Mouse (Mus musculus): Measurements from ENCODE around the gene Slc51a. TPM values are rescaled to one million over a fixed set of nuclear protein-coding genes. Genes with fewer than 3 reads are reported as not detected.
A peak's percentile ranks its signal among the peaks of the same experiment; 100 is the strongest.
"Not testable (repeated sequence)": the region's sequence is repeated elsewhere in the genome, so short reads cannot be mapped to it uniquely, and the experiment has no call there.

The Slc51a gene
- total RNA-seq, 2 experiments from 2014 or later, result not detected

DNA sequence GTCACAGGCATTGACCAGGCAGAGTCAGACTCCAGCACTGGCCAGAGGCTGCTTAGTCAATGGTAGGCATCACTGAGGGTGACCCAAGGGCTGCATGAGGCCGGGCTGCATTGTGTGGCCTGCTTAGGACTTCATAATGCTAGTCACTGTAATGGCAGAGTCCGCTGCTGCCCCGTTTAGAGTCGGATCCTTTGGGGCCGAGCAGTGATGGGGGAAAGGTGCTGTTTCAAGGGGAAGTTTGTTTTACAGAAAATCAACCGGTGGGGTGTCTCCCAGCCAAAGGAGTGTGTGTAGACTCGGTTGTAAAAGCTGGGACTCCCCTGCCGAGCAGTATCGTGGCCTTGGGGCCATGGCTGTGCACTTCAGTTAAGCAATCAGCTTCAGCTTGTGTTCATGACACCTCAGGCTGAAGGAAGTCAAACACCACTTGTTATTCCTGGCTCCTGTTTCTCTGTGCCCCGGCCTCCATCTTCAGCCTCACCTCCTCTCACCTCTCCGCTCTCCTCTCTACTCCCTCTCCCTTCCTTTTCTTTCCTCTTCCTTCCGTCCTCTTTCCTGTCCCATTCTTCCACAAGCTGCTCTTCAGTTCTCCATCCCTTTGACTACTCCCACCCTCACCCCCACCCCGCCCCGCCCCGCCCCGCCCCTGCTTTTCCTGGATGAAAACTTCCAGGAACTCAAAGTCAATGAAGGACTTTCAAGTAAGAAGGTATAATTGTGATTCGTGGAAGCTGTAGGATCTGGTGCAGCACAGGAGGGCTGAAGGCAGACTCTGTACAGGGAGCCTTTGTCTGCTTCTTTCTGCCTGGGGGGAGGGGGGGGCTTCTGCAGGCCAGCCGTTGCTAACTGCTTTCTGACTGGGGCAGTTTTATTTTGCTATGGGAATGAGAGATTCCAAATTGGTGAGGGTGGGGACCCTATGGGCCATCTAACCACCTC, 23.0 kb upstream of the Slc51a start:
- ATAC-seq (replicated peaks; ENCODE audit: low FRiP score, poor library complexity, severe bottlenecking), result no peak

DNA sequence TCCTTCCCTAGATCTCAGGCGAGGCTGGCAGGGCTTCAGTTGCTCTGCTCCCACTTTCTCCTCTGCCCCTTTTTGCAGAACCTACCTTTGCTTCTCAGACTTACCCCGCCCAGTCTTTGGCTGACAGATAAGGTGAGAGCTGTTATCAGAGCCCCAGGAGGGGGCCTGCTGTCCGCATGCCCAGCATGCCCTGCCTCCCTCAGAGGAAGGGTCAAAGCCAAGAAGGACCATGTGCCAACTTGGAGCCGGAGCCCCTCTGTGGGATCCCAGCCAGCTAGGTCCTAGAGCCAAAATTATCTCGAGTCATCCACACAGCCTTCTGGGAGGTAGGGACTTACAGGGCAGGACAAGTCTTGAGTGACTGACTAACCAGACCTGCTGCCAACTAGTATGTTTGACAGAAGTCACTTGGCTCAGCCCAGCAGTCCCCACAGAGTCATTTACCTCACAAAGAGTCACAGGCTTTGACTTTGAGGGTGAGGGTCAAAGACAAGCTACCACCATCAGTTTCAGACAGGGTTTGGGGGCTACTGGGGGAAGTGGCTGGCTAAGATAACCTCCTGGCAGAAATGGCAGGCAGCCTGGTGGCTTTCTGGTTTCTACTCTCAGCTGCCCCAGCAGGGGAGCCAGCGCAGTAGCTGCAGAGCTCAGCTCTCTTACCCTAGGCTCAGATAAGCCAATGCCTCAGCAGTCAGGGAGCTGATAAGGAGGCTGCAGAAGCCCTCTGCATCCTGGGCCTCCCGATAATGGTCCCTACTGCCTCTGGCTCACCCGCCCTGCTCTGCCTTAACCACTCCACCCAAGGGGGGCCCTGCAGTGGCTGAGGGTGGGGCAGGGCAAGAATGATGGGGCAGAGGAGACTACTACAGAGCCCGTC, 21.6 kb upstream of the Slc51a start:
- ATAC-seq (replicated peaks; ENCODE audit: low FRiP score, poor library complexity, severe bottlenecking), result peak; percentile 68

DNA sequence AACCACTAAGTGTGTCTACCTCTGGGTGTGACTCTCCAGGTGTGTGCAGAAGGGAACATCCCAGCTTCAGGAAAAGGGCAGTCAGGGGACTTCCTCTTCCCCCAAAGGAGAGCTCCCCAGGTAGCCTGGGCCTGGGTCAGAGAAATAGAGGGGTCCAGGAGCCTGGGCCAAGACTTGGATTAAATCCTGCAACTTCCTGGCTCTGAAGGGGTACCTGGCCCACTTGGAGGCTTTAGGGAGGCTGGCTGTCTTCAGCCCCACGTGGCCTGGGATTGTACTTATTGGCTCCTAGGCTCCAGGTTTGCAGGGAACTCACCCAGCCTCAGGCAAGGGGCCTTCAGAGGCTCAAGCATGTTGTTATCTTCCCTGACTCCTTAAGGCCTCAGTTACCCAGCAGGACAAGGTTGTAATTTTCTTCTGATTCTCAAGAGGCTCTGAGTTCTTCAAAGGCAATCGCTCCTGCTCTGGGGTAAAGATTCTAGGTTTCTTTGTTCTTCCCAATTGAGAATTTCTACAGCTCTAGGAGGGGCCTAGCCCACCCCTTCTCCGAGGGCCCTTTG, 20.9 kb upstream of the Slc51a start:
- no peak for ATAC-seq (replicated peaks; ENCODE audit: low FRiP score, poor library complexity, severe bottlenecking)

DNA sequence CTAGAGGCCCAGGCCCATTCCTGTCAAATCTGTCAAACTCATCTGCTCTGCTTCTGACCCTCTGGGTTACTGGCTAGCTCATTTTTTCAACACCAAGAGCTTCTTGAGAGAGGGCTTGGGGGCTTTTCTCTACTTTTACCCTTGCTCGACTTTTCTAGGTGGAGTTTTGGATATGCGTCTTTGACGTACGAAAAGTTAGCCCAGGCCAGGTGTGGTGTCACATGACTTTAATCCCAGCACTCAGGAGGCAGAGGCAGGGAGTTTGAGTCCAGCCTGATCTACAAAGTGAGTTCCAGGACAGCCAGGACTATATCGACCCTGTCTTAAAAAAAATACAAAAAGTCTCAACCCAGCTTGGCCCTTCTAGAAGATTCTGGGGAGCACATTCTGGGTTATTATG, 20.4 kb upstream of the Slc51a start:
- no peak for ATAC-seq (replicated peaks; ENCODE audit: low FRiP score, poor library complexity, severe bottlenecking)

DNA sequence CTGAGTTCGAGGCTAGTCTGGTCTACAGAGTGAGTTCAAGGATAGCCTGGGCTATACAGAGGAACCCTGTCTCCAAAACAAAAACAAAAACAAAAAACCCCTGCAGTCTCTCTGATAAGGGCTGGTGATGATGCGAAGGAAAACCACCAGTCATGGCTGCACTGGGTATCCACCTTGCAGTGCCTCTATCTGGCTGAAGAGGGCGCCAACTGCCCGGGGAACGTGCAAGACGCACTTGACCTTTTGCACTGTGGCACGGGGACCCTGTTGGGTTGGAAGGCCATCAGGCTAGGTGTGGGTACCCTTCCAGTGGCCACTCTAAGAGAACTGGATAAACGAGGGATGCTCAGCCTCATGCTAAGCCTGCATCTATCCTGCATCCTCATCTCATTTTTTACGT, 19.7 kb upstream of the Slc51a start:
- peak; percentile 54 for ATAC-seq (replicated peaks; ENCODE audit: low FRiP score, poor library complexity, severe bottlenecking)

DNA sequence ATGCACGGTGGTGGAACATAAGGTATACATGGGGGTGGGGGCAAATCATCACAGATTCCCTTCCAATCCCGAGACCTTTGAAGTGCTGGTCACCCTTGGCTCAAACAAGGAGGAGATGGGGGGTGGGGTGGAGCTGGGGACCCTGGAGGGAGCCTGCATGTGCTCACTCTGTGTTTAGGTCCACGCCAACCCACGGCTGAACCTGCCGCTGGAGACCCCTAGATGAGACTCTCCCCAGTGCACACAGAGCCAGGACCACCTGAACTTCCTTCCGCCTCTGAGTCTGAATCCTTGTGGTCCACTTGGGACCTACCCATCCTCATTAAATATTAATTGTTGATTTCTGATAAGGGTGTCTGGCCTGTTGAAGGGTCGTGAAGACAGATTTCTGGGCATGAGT, 19.2 kb upstream of the Slc51a start:
- ATAC-seq (replicated peaks; ENCODE audit: low FRiP score, poor library complexity, severe bottlenecking), result no peak

DNA sequence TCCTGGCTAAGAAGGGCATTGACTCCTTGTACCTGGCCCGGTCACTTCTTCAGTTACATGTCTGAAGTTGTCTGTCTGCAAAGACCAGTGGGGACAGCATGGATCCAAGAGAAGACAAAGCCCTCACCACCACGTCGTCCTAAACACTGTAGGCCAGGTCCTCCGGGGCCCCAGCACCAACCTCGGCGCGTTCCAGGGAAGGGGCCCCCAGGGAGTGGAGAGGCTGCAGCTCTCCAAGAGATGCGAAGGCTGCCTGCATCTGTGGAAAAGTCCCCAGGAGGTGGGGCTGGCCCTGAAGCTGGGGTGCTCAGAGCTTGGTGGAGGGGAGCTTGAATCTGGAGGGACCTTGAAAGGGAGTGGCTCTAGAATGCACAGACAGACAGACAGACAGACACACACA, 18.6 kb upstream of the Slc51a start:
- ATAC-seq (replicated peaks; ENCODE audit: low FRiP score, poor library complexity, severe bottlenecking), result no peak

DNA sequence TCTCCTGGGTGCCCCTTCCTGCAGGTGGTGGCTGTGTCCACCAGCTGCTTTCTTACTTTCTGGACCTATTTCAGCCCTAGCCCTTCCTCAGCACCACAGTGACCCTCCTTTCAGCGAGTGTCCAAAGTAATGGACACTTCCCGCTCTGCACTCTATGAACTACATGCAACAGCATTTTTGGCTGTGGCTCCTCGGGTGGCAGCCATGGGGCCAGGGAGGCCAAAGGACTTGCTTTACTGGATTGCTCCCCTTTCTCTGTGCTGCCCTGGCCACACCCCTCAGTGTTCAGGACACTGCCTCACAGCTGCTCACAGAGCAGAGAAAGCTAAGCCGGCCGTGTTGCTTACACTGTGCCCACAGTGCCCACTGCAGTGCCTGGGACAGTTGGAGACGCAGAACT, 16.0 kb upstream of the Slc51a start:
- no peak for ATAC-seq (replicated peaks; ENCODE audit: low FRiP score, poor library complexity, severe bottlenecking)

DNA sequence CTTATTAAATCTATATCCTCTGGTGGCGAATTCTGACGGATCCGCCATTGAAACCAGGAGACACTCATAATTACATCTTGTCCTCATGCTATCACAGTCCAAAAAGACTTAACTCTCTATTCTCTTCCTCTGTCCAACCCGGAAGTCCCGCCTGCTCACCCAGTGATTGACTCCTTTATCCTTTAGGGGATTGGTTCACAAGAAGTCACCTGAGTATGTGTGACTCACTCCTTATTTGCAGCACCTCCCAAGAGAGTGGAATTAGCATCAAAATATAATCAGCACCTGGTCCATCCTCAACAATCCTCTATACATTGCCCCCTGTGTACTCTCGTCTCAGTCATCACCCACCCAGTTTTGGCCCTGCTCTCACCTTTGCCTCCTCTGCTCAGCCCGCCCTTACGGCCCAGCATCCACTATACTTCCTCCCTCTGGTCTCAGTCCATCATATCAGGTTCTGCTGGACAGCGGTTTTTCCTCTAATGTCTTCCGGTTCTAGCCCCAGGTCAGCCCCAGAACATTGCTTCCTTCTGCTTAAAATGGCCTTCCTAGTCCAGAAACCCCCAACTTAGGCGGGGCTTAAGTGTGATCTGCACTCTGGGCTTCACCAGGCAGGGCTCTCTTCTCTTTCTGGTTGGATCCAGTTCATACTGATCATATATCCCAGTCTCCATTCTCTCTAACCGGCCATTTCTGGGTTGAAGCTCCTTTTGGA, 15.1 kb upstream of the Slc51a start:
- ATAC-seq (replicated peaks; ENCODE audit: low FRiP score, poor library complexity, severe bottlenecking), result no peak

DNA sequence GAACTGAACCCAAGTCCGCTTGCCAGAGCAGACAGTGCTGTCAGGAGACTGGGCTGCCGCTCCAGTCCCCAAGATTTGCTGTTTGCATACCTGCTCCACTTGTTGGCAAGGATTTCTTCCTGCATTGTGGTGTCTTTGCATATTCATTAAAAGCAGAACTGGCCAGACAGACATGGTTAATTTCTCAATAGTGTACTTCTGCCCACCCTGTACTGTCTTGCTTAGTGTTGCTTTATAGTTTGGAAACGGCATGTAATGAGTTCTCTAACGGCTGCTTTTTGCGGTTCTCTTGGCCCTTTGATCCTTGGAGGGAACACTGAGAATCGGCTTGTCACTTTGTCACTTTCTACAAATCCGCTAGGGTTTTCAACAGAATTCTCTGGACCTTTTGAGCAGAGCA, 13.8 kb upstream of the Slc51a start:
- no peak for ATAC-seq (replicated peaks; ENCODE audit: low FRiP score, poor library complexity, severe bottlenecking)

DNA sequence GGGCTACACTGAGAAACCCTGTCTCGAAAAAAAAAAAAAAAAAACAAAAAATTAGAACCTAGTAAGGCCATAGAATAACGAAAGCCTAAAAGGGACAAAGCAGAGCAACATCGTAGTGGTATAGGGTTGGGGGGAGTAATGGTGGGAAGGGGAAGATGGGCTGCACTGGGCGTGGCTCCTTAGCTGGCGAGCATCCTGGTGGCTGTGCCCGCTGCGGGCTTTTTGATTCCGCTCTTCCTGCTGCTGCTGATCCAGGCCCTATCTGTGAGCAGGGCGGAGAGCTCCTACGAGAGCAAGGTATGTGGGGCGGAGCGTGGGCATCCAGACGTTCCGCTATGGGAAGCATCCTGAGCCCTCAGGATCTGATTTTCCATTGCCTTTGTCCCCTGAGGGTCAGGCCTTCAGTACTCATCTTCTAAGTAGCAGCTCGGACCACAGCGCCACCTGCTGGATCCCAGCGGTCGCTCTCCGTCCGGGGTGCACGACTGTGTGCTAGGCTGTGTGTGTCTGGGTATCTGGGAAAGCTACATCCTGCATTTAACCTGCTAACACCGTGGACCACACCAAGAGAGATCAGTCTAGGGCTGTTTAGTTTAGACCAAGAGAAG, 11.9 kb upstream of the Slc51a start:
- ATAC-seq (replicated peaks; ENCODE audit: low FRiP score, poor library complexity, severe bottlenecking), result peak; percentile 85

DNA sequence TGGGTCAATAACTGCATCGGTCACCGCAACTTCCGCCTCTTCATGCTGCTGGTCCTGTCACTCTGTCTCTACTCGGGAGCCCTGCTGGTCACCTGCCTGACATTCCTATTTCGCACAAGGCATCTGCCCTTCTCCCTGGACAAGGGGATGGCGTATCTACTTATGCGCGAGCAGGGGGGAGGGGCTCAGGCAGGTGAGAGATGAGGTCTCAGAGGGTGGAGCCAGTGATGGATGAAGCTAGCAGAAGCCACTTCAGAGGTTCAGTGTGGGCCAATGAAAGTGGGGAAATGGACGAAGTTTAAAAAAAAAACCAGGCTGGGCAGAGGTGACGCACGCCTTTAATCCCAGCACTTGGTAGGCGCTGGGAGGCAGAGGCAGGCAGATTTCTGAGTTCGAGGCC, 11.3 kb upstream of the Slc51a start:
- ATAC-seq (replicated peaks; ENCODE audit: low FRiP score, poor library complexity, severe bottlenecking), result no peak

DNA sequence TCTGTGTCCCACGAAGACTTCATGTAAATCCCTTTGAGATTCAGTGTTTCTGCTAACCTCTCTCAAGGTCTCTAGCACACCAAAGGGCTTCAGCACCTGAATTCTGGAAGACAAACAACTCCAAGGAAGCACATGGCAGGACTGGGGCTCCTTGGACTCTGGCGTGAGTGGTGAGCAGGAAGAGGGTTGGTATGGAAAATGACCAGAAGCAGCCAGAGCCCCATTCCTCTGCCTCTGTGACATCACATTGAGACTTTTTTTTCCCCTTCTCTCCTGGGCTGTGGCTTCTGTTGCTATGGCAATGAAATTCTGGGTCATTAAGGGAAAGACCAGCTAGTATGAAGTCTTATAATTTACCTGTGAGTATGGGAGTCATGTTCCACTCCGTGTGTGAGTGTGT, 8.3 kb upstream of the Slc51a start, which contains the start of gene Zdhhc19:
Gene Zdhhc19 (plus strand): TSS at position 301 of the 400 bp plus-strand sequence.
- no peak for ATAC-seq (replicated peaks; ENCODE audit: low FRiP score, poor library complexity, severe bottlenecking)

DNA sequence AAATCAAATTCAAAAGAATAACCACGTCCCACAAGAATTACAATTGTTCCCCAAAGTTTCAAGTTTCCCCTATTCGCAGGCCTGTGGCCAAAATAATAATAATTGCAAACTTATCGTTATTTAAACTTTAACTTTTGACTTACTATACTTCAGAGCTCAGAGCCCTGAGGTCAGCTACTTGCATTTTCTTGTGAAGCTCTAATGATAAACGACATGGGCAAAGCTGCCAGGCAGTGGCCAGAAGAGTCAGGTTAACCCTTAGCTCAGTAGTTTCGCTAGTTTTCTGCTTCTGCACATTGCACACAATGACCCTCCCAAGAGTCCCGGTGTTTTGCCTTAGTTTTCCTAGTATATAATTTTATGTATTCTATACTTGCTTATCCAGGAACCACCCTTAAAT, 6.7 kb upstream of the Slc51a start:
- not testable (repeated sequence) for ATAC-seq (replicated peaks; ENCODE audit: low FRiP score, poor library complexity, severe bottlenecking)

DNA sequence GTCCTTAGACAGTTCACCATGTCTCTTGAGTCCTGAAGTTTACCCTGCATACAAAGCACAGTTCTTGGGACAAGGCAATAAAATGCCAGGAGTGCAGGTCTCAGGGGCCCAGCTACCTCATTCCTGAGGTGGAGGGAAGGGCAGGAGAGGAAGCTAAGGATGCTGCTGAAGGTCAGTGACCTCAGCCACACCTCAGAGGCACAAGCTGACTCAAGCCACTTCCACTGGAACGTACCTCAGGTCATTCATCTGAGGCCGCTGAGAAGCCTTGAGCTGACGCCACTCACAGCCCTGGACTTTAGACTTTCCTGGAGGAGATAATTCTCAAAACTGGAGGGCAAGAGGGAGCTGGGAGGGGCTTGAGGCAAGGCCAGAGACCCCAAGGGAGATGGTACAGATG, 1.3 kb upstream of the Slc51a start:
- no peak for ATAC-seq (replicated peaks; ENCODE audit: low FRiP score, poor library complexity, severe bottlenecking)

DNA sequence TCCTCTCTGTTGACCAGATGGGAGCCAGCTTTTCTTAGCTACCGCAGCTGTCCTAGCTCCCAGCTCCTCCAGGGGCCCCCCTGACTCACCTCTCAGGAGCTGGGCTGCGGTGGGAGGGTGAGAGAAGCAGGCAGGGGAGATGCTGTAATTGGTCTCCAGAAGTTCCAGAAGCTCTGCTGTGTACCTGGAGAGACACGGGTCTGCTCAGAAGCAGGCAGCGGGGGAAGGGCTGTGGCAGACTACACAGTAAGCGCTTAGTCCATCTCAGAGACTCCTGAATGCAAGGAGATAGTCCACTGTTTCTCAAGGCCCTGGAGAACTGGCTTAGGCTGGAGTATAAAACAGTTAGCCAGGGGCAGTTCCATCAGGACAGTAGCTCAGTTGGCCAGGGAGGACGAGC, 1.6 kb downstream of the Slc51a start:
- no peak for ATAC-seq (replicated peaks; ENCODE audit: low FRiP score, poor library complexity, severe bottlenecking)

DNA sequence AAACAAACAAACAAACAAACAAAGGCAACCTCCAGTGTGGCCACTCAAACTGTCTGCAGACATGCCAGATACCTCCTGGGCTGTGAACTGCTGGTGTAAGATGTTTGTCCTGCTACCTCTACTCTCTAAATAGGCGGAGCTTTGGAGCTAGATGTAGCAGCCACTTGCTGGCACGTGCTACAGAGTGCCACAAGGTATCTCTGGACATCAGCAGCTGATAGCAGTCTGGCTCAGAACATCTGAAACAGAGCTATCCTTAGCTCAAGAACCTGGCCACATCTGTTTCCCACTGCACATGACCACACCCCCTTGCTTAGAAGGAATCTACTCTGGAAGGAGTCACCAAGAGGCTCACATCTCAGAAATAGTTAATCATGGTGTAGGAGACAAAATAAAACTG, 2.5 kb downstream of the Slc51a start:
- ATAC-seq (replicated peaks; ENCODE audit: low FRiP score, poor library complexity, severe bottlenecking), result no peak

DNA sequence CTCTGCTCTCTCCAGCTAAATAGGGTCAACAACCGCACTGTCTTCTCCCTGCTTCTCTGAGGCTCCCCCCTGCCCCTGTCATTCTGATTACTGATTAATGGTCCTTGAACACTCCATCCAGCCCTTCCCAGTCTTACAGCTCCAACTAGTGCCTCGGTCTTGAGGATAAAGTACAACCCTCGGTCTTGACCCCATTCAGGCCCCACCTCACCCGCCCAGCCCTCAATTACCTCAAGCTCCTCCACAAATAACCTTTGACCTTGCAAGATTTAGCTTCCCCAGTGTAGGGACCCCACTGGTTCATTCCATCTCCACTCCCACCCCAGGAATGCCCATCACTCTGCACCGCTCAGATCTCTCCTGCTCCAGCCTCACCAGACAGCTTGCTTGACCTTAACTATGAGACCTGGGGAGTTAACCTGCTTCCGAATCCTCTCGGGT, 3.2 kb downstream of the Slc51a start:
- ATAC-seq (replicated peaks; ENCODE audit: low FRiP score, poor library complexity, severe bottlenecking), result no peak

DNA sequence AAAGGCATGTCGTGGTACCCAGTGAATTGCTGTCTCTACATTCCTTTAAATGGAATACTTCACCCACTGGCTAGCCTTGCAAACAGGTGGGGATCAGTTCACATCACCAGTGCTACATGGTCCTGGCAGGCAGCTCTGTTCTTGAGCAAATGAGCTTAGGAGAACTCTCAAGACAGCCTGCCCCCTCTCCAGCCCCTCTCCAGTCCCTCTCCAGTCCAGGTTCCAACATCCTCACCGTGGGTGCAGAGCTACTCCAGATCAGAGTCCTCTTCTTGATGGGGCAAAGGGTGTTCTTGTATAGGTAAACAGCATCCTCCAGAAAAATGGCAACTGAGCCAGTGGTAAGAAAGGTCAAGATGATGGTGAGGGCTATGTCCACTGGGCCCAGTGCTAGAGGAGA, 8.3 kb downstream of the Slc51a start:
- ATAC-seq (replicated peaks; ENCODE audit: low FRiP score, poor library complexity, severe bottlenecking), result no peak

All from erythroblast, adult 5-6 weeks (primary cell).